Mouse (Mus musculus): ENCODE measurements around the gene Sf3b1. TPM values are rescaled to one million over a fixed set of nuclear protein-coding genes. Genes with fewer than 3 reads are reported as not detected.

Sf3b1 gene
- polyA plus RNA-seq, 2 experiments = 211 to 313 TPM

GRCm38 (mm10) chr1:55028512-55029249 lies 1.4 kb upstream of the Sf3b1 start:
- 87% methylated on average over 11 of the region's 11 CpGs for WGBS
- Histone ChIP-seq H3K4me1 (ENCODE audit: control insufficient read depth, insufficient read depth, low read length) (peaks cover 5% of the 10 kb centered on the region; the same call in 1 of the 2 replicates), H3K4me2 (replicated peaks; ENCODE audit: low read depth, low read length, severe bottlenecking) (no peak overlapping the region), H3K27me3 (ENCODE audit: control insufficient read depth, insufficient read depth, low read length) (no peaks in the 10 kb centered on the region), H3K4me3 (replicated peaks; ENCODE audit: low read length) (no peak overlapping the region), H3K9me3 (ENCODE audit: control insufficient read depth, low read length) (no peaks in the 10 kb centered on the region), H3K27ac (replicated peaks; ENCODE audit: low read depth, low read length) (no peak overlapping the region), H3K9ac (ENCODE audit: low read depth, low read length, severe bottlenecking) (no peak overlapping the region), H3K36me3 (ENCODE audit: control insufficient read depth, insufficient read depth, low read length) (no peaks in the 10 kb centered on the region)
- no peak for TF ChIP-seq POLR2A (IDR thresholded peaks at IDR 0.05; ENCODE audit: borderline replicate concordance, extremely low read depth, insufficient read depth, insufficient read length)
- ATAC-seq (ENCODE audit: low FRiP score, low read depth) = no peak
- no peak for DNase-seq (ENCODE audit: low spot score)

- Histone ChIP-seq H3K4me2 (replicated peaks; ENCODE audit: low read depth, low read length, severe bottlenecking) (peak overlapping the region; percentile 47), H3K4me1 (ENCODE audit: control insufficient read depth, insufficient read depth, low read length) (peaks cover 5% of the 10 kb centered on the region; the same call in 1 of the 2 replicates), H3K27me3 (ENCODE audit: control insufficient read depth, insufficient read depth, low read length) (no peaks in the 10 kb centered on the region), H3K9me3 (ENCODE audit: control insufficient read depth, low read length) (no peaks in the 10 kb centered on the region), H3K4me3 (replicated peaks; ENCODE audit: low read length) (peak overlapping the region; percentile 98), H3K9ac (ENCODE audit: low read depth, low read length, severe bottlenecking) (no peak overlapping the region), H3K36me3 (ENCODE audit: control insufficient read depth, insufficient read depth, low read length) (no peaks in the 10 kb centered on the region), H3K27ac (replicated peaks; ENCODE audit: low read depth, low read length) (no peak overlapping the region)
- DNase-seq (ENCODE audit: low spot score) = no peak
- WGBS = 97% methylated on average over 1 of the region's 1 CpGs
- no peak for TF ChIP-seq POLR2A (IDR thresholded peaks at IDR 0.05; ENCODE audit: borderline replicate concordance, extremely low read depth, insufficient read depth, insufficient read length)
- ATAC-seq (ENCODE audit: low FRiP score, low read depth) = no peak
These were observed 685 bp upstream of the Sf3b1 start for GRCm38 (mm10) chr1:55027966-55028365.

- H3K4me1 ChIP-seq (ENCODE audit: control insufficient read depth, insufficient read depth, low read length) = peaks cover 5% of the 10 kb centered on the region; the same call in 1 of the 2 replicates
- H3K9me3 ChIP-seq (ENCODE audit: control insufficient read depth, low read length) = no peaks in the 10 kb centered on the region
- under 1% methylated on average over 37 of the region's 55 CpGs for WGBS
- H3K27me3 ChIP-seq (ENCODE audit: control insufficient read depth, insufficient read depth, low read length) = no peaks in the 10 kb centered on the region
- H3K36me3 ChIP-seq (ENCODE audit: control insufficient read depth, insufficient read depth, low read length) = no peaks in the 10 kb centered on the region
- peak overlapping the region; percentile 79 for H3K4me2 ChIP-seq (replicated peaks; ENCODE audit: low read depth, low read length, severe bottlenecking)
- H3K9ac ChIP-seq (ENCODE audit: low read depth, low read length, severe bottlenecking) = peak overlapping the region; percentile 98
- H3K27ac ChIP-seq (replicated peaks; ENCODE audit: low read depth, low read length) = peak overlapping the region; percentile 93
- peak overlapping the region; percentile 98 for H3K4me3 ChIP-seq (replicated peaks; ENCODE audit: low read length)
- TF ChIP-seq POLR2A (IDR thresholded peaks at IDR 0.05; ENCODE audit: borderline replicate concordance, extremely low read depth, insufficient read depth, insufficient read length) = no peak
- ATAC-seq (ENCODE audit: low FRiP score, low read depth) (peak; percentile 49), DNase-seq (ENCODE audit: low spot score) (peak; percentile 25)
These were observed 633 bp downstream of the Sf3b1 start for GRCm38 (mm10) chr1:55026444-55027252.

- Histone ChIP-seq H3K4me1 (ENCODE audit: control insufficient read depth, insufficient read depth, low read length) (peaks cover 5% of the 10 kb centered on the region; the same call in 1 of the 2 replicates), H3K27me3 (ENCODE audit: control insufficient read depth, insufficient read depth, low read length) (no peaks in the 10 kb centered on the region), H3K9me3 (ENCODE audit: control insufficient read depth, low read length) (no peaks in the 10 kb centered on the region), H3K4me3 (replicated peaks; ENCODE audit: low read length) (peak overlapping the region; percentile 98), H3K9ac (ENCODE audit: low read depth, low read length, severe bottlenecking) (peak overlapping the region; percentile 98), H3K27ac (replicated peaks; ENCODE audit: low read depth, low read length) (peak overlapping the region; percentile 93; the same call in 1 of the 2 replicates), H3K4me2 (replicated peaks; ENCODE audit: low read depth, low read length, severe bottlenecking) (peak overlapping the region; percentile 79), H3K36me3 (ENCODE audit: control insufficient read depth, insufficient read depth, low read length) (no peaks in the 10 kb centered on the region)
- TF ChIP-seq POLR2A (IDR thresholded peaks at IDR 0.05; ENCODE audit: borderline replicate concordance, extremely low read depth, insufficient read depth, insufficient read length) = no peak
- DNase-seq (ENCODE audit: low spot score) (no peak), ATAC-seq (ENCODE audit: low FRiP score, low read depth) (no peak)
- 10% methylated on average over 10 of the region's 10 CpGs for WGBS
These were observed 1.4 kb downstream of the Sf3b1 start for GRCm38 (mm10) chr1:55025656-55026430.

- peaks cover 5% of the 10 kb centered on the region; the same call in 1 of the 2 replicates for H3K4me1 ChIP-seq (ENCODE audit: control insufficient read depth, insufficient read depth, low read length)
These were observed 5.4 kb downstream of the Sf3b1 start for GRCm38 (mm10) chr1:55021907-55022306.

More at GRCm38 (mm10) chr1:55021907-55022306, 5.4 kb downstream of the Sf3b1 start:
- Histone ChIP-seq H3K4me3 (replicated peaks; ENCODE audit: low read length) (no peak overlapping the region), H3K9ac (ENCODE audit: low read depth, low read length, severe bottlenecking) (no peak overlapping the region), H3K27ac (replicated peaks; ENCODE audit: low read depth, low read length) (no peak overlapping the region), H3K4me2 (replicated peaks; ENCODE audit: low read depth, low read length, severe bottlenecking) (no peak overlapping the region), H3K36me3 (ENCODE audit: control insufficient read depth, insufficient read depth, low read length) (peaks cover 26% of the 10 kb centered on the region), H3K9me3 (ENCODE audit: control insufficient read depth, low read length) (no peaks in the 10 kb centered on the region), H3K27me3 (ENCODE audit: control insufficient read depth, insufficient read depth, low read length) (no peaks in the 10 kb centered on the region)
- no peak for ATAC-seq (ENCODE audit: low FRiP score, low read depth)
- no peak for DNase-seq (ENCODE audit: low spot score)
- no peak for TF ChIP-seq POLR2A (IDR thresholded peaks at IDR 0.05; ENCODE audit: borderline replicate concordance, extremely low read depth, insufficient read depth, insufficient read length)

Measured in limb, embryonic 14.5 days (tissue).